Mouse (Mus musculus): ENCODE data around the gene Pigw.

The Pigw gene

DNA sequence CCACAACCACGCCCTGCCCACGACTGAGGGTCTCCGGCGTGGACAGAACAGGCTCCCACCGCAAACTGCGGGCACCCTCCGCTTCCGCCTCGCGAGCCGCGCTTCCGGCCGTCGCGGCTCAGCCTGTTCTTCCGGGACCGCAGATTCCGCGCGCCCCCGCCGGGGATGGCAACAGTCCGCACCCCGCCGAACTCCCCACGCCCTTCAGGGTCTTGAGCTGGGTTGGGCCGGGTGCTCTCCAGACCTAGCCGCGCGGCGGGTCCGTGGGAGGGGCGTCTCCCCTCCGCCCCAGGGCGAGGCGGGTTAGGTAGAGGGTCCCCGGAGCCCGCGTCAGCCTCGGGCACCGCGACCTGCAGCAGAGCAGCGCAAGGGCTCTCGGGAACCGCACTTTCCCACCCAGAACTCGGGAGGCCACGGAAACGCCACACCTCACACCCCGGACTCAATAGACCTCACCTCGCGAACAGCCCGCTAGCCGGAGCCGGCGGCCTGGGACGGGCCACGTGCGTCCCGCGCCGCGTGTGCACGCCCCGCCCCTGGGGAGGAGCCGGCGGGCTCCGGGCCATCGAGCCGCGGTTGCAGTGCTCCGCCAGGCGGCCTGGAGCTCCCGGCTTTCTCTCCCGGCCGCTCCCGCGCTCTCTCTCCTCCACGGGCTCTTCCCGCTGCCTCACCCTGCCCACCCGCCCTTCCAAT lies at the start of gene Pigw, which contains the start of gene Myo19:
Pigw (minus strand) TSS at position 514 of the 693 bp plus-strand sequence.
Myo19 (plus strand) TSS at position 377 of the 693 bp plus-strand sequence.
- DNase-seq (ENCODE audit: low read depth): peak; percentile 47

DNA sequence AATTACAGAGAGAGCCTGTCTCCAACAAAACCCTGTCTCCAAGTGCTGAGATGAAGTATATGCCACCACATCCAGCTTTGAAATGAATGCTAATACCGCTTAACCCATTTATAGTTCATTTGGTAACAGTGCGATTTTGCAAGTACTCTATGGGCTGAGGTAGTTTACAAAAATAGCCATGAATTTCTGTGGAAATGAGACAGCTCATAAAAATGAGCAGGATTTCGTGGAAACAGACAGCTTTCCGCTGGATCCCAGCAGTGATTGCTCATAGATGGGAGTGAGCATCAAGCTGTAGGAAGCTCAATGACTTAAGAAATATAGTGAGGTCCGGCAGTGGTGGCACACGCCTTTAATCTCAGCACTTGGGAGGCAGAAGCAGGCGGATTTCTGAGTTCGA lies 40.9 kb upstream of the Pigw start:
- no peak for DNase-seq (ENCODE audit: low read depth)

DNA sequence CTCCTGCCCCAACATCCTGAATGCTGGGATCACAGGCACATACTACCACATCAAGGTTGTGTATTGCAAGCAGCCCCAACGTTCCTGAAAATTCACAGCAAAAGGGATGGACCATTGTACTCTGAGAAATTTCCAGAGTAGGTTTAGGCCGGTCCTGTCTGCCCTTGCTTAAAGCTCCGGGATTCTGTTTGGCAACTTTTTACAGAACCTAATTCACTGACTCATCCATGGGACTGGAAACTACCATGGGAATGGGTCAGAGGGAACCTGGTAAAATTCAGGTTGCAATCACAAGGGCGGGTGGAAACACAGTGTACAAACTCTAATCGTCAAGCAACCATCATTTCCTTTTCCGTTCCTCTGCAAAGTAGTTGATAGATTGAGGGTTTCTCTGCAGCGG lies 39.9 kb upstream of the Pigw start:
- DNase-seq (ENCODE audit: low read depth): no peak

DNA sequence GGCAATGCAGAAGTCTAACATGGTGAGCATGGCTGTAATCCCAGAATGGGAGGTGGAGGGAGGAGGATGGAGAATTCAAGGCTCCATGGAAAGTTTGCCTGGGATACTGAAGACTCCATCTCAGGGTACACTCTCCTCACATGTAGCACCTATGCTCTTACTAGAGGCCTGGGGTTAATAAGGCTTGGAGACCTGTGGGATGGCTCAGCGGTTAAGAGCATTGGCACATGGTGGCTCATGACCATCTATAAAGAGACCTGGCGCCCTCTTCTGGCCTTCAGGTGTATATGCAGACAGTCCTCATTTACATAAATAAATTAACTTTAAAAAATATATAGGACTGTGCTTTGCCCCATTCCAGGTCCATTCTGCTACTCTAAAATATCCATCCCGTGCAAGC lies 39.2 kb upstream of the Pigw start:
- DNase-seq (ENCODE audit: low read depth): no peak

DNA sequence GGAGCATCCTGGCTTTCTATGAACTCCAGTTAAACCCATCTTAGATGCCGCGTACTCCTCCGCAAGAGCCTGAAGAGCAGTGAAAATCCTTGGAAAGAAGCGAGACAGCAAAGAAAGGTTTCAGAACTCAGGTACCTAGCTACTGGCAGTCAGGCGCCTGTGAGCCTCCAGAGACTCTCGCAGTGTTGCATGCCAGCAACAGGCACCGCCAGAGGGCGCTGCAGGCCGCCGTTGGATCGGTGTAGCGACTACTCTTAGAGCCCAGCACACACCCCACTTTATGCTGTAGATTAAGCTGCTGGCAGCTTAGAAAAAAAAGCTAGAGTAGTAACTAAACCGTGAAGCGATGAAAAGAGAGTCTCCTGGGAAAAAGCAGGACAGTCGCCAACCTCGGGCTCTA lies 38.3 kb upstream of the Pigw start:
- peak; percentile 35 for DNase-seq (ENCODE audit: low read depth)

DNA sequence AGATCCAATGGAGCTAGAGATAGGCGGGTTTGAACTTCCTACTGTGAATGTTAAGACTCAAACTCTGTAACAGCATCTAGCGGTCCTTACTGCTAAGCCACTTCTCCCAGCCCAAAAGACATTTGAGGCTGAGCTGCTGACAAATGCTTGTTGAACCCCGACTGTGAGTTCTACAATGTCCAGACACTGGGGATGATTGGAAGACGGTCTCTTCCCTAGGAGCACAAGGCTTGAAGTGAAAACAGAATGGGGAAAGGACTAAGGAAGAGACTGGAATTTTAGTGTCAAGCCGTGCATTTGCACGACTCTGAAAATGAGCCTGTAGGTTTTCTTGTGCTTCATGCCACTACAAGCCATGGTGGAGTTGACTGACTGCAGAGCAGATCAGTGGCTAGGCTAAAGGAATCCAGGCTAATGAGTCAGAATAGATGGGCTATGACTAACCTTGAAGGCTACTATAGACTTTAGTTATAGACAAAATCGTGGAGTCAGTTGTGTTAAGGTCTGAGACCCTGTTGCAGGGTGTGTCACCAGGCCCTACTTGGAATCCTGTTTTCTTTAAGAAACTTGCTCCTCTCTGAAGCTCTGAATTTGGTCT lies 36.7 kb upstream of the Pigw start:
- DNase-seq (ENCODE audit: low read depth): no peak

DNA sequence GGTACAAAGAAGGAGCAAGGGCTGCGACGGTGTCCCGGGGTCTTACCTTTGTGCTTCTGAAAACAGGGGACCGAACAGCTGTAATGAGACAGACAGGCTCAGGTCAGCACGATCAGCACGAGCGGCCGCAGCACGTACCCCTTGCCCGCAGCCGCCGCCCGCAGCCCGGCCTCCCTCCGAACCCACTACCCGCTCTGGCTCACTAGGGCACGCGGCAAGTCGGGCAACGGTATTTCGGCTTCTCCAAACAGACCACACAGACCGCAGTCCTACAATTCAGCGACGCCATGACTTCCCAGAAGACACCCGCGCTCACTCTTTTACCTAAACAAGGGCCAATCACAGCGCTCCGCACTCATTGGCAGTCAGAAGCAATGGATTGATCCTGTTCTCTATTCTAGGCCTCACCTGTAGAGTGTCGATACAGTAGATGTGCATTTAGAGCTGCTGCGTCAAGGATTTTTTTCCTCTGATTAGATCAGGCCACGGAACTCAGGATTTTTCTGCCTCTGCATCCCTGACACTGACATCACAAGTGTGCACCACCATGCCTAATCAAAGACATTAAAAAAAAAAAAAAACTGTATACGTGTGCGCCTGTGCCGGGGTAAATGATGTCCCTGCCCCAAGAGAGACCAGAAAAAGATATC lies 36.1 kb upstream of the Pigw start, which contains the start of gene Znhit3:
Znhit3 (minus strand) TSS at position 314 of the 650 bp plus-strand sequence.
- peak; percentile 85 for DNase-seq (ENCODE audit: low read depth)

DNA sequence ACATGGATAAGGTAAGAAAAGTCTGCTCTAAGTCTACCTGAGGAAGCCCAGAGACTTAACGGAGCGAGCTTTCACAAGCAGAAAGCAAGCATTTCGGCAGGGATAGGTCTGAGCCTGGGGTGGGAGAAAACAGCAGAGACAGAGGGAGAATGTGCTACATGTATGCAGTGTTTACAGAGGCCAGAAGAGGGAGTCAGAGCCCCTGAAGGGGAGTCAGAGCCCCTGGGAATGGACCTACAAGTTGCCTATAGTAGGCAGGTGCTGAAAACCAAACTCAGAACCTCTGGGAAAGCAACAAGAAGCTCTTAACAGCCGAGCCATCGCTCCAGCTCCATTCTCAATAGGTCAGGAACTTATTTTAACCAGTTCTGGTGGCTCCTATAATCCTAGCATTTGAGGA lies 34.6 kb upstream of the Pigw start:
- DNase-seq (ENCODE audit: low read depth): no peak

DNA sequence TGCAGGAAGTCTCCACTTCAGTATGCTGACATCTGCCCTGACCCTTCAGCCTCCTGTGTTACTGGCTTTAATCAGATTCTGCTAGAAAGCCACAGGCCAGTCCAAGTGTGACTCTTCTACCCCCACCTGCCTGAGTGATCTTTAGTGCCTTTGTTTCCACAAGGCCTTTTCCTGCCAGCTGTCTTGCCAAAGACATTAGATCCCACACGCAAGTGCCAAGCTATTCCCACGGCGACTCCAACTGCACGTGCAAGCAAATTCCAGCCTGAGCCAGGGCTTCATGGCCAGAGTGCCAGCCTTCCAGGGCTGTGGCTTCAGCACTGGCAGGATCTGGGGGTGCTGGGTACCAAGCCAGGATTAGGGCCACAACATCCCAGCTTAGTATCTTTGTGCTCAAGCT lies 30.3 kb upstream of the Pigw start:
- DNase-seq (ENCODE audit: low read depth): no peak

DNA sequence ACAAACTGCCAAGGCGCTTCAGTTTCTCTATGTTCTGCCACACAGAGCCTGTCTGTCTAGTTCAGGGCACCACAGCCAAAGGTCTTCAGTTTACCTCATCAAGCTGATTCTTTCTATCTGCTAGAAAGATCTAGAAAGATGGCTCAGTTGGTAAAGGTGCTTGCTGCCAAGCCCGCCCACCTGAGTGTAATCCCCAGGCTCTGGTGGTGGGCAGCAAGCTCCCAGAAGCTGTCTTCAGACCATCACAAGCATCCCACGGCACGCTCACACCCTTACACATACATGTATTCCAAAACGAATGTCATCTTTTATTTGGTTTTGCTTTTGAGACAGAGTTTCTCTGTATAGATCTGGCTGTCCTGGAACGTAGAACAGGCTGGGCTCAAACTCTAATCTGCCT lies 28.4 kb upstream of the Pigw start:
- DNase-seq (ENCODE audit: low read depth): no peak

DNA sequence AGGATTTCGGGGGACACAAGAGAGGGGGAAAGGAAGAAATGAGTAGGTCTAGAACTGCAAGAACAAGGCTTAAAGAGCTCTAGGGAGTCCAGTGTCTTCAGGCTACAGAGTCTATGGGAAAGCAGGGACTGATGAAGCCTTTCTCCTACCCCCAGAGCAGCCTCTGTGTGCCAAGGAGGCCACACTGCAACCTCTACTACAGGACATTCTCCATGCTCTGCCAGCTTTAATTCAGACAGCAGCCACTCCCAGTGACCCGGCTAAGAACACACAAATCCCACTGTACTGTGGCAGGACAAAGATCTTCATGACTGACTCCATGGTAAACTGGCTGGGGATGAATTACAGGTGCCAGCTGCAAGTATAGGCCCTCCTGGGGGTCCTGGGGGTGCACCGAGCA lies 27.0 kb upstream of the Pigw start:
- no peak for DNase-seq (ENCODE audit: low read depth)

DNA sequence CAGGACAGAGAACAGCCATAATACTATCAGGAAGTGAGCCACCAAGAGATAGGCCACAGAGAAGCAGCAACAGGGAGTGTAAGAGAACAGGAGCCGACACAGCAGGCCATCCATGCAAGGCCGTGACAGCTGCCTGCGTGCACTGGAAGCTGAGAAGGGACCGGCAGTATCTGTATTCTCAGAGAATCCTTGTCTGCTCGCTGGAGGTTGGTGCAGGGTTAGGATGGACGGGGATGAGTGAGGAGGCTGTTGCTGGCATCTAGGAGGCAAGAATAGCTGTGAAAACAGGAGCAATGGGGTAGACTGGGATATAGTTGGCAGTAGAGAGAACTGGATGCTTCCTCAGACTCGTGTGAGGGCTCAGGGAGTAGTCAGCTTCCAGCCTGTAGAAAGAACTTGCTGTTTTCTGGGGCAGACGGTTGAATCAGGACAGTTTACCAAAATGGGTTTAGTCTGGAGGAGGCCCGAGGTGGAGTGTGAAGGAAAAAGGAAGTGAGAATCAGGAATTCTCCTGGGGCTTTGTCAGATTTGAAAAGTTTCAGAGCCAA lies 24.6 kb upstream of the Pigw start:
- no peak for DNase-seq (ENCODE audit: low read depth)

DNA sequence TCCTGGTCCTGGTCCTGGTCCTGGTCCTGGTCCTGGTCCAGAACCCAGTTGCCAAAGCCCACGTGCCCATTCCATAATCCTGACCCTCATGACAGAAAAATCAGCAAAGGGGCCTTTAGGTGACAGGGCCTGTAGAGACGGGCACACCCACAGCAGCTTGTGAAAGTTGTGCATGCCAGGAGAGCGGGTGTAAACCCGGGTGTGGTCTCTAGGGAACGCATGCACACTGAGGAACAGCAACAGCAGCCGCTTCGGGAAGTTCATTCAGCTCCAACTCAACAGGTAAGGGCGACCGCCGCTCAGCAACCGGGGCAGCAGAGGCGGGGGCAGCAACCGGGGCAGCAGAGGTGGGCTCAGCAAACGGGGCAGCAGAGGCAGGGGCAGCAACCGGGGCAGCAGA lies 13.0 kb upstream of the Pigw start:
- no peak for DNase-seq (ENCODE audit: low read depth)

DNA sequence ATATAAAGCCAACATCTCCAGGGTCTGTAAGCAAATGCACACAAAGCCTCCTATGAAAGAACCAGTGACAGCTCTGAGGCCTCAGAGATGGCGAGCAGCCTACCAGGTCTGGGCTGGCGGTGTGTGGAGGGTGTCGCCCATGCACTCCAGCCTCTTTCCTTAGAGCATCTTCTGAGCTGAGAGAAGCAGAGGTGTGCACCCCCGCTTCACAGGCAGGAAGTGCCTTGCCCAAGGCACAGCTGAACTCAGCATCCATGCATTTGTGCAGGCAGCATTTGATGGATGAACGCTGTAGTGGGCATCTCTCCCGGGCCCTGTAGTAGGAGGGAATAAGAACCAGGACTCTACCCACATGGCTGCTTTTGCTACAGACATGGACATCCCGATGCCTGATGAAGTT lies 11.6 kb upstream of the Pigw start:
- DNase-seq (ENCODE audit: low read depth): no peak

DNA sequence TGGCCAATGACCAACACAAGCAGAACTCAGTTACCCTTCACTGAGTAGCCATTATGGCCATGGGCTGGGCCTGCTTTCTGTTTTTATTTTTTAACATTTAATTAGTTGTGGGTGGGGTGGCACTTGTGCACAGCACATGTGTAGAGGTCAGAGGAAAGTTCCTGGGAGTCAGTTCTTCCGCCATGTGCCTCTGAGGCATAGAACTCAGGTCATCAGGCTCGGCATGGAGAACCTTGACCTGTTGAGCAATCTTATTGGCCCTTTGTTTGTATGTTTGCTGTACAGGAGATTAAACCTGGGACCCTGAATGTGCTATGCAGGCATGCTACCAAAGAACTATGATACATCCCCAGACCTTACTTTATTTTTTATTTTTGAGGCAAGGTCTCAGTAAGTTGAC lies 9.4 kb upstream of the Pigw start:
- no peak for DNase-seq (ENCODE audit: low read depth)

DNA sequence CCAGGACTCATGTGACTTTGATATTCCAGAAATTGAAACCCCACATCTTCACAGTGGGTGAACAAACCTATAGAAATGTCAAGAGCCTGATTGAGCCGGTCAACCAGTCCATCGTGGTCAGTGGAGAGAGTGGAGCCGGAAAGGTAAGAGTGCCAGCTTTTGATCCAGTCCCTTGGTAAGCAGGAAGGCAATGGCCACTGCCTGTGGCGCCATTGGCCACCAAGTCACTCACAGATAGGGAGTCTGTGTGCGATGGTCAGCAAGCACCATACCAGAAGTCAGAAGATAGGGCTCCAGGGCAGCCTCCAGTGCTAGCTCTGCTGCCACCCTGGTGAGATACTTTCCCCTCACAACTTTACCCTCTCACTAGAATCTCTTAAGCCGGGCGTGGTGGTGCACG lies 7.9 kb upstream of the Pigw start:
- no peak for DNase-seq (ENCODE audit: low read depth)

DNA sequence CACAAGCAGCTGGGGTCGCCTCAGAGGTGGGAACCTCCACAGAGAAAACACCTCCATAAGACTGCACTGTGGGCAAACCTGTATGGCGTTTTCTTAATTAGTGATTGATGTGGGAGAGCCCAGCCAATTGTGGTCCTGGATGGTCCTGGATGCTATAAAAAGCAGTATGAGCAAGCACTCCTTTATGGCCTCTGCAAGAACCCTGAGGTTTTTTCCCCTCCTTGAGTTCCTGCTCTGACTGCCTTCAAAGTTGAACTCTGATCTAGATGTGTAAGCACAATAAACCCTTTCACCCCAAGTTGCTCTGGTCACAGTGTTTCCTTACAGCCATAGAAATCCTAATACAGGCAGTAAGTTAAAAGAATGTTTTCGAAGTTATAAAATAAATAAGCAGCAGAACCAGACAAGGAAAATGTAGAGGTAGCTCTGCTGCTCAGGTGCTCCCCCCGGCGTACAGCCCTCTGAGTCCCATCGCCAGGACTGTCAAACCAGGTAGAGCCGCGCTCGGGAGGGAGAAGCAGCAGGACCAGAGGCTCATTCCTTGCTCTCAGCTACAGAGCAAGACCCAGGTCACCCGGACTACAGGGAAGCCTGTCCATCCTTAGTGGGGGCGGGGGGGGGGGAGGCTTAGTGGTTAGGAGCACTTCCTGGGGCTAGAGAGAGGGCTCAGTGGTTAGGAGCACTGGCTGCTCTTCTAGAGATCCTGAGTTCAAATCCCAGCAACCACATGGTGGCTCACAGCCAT lies 6.9 kb upstream of the Pigw start:
- DNase-seq (ENCODE audit: low read depth): no peak

DNA sequence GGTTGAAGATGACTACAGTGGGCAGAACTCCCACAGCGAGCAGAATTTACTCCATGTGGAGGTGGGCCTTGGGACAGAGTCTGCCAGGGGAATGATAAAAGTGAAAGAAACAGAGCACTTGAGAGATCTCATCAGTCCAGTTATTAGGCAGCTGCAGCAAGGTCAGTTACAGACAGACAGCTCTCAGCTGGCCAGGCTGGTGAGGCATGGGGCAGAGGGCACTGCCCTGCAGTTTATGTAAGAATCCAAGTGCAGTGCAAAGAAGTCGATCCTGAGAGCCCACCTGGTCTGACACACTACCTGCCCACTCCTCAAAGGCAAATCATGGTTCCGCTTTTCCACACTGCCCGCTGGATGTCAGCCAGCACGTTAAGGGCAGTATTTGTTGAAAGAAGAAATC lies 6.2 kb upstream of the Pigw start:
- DNase-seq (ENCODE audit: low read depth): no peak

DNA sequence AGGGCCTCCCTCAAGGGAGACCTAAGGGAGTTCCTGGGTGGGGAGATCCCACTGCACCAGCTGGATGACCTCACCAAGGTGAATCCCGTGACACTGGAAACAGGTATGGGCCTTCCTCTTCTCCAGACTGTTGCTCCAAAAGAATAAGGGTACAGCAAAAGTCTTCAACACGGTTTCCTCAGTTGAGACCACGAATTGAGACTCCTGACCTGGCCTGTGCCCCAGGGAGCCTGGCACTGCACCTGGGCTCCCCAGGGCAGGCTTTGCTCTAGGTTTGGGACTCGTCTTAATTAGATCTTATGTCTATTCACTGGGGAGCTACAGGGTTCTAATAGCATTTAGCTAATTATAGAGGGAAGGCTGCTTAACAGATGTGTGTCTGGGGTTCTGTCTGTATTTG lies 5.2 kb upstream of the Pigw start:
- DNase-seq (ENCODE audit: low read depth): no peak

DNA sequence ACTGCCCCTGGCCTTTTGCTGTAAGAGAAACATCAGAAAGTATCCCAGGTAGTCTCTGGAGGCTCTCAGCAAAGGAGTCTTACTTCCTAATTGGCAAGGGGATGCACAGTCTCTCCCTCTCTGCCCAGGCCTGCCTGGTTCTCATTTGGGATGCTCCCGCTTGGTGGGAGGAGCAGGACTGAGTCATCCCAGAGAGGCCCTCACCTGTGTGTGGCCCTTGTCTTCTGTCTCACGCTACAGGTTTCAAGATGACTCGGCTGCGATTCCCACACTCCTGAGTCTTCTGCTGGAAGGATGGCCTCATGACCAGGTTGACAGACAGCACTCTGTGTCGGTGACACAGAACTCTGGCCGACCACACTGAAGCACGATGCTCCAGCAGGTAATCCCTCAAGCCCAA lies 2.3 kb upstream of the Pigw start:
- no peak for DNase-seq (ENCODE audit: low read depth)

DNA sequence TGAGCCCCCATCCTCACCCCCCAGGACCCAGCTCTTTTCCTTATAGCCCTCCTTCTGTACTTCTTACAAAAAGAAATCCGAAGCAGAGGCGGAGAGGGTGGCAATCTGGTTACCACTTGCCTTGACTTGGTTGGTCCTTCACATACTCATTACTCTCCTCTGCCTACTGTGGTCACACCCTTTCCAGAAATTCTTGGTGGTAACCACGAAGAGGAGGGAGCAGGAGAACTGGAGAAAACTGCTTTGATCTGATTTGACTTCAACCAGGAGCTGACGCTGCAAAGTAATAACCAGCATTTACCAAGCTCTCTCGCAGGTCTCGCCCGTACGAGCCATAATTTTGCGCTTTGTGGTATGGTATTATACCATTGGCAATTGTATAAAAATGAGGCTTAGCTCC lies 886 bp upstream of the Pigw start:
- no peak for DNase-seq (ENCODE audit: low read depth)

DNA sequence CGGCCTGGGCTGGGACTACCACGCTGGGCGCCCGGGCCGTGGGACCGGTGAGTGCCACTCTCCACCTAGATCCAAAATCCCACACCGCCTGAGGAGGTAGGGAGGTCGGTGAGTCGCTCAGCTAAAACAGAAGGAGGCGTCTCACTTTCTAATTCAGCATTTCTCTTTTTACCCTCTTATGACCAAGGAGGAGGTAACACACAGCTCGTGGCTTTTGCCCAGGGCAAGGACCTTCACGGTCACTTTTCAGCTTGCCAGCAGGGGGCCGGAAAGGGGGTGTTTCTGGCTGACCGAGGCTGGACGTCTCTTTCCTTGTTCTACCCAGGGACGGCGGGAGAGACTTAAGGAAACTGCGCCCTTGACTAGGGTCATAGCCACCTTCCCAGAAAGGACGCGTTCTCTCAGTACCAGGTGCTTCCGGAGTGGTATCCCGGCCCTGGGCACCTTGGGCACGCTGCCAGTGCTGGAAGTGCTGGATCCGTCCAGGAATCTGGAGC lies 428 bp upstream of the Pigw start:
- no peak for DNase-seq (ENCODE audit: low read depth)

Data from fibroblast of lung, adult 2 months (primary cell).